Mouse (Mus musculus): ENCODE measurements around the gene Olfr1037. TPM values are rescaled to one million over a fixed set of nuclear protein-coding genes. Genes with fewer than 3 reads are reported as not detected.
A peak's percentile ranks its signal among the peaks of the same experiment; 100 is the strongest.
"Not testable (repeated sequence)": the region's sequence is repeated elsewhere in the genome, so short reads cannot be mapped to it uniquely, and the experiment has no call there.

Olfr1037 gene
- not detected in 2 replicates for polyA plus RNA-seq (2016; fragmentation: Nextera tagmentation; extraction: Ambion mirVana)

- no peak for ATAC-seq (ENCODE audit: low FRiP score, low read depth)
- Histone ChIP-seq H3K4me1 (no peaks in the 10 kb centered on the region), H3K9ac (no peak within 1 kb of the TSS), H3K36me3 (no peaks in the 10 kb centered on the region), H3K4me2 (replicated peaks) (no peak within 1 kb of the TSS), H3K27me3 (replicated peaks) (no peaks in the 10 kb centered on the region), H3K27ac (no peak within 1 kb of the TSS), H3K9me3 (no peaks in the 10 kb centered on the region), H3K4me3 (no peak within 1 kb of the TSS)
- 86% methylated on average over 2 of the region's 2 CpGs for WGBS
Measured at GRCm38 (mm10) chr2:86087285-86087684, at the start of gene Olfr1037. TSS of gene Olfr1037 (minus strand) at chr2:86087385.

- Histone ChIP-seq H3K27me3 (replicated peaks) (no peaks in the 10 kb centered on the region), H3K9me3 (no peaks in the 10 kb centered on the region), H3K9ac (no peak within 1 kb of the TSS), H3K4me3 (no peak within 1 kb of the TSS), H3K36me3 (no peaks in the 10 kb centered on the region), H3K4me2 (replicated peaks) (no peak within 1 kb of the TSS), H3K27ac (no peak within 1 kb of the TSS), H3K4me1 (no peaks in the 10 kb centered on the region)
- ATAC-seq (ENCODE audit: low FRiP score, low read depth): no peak
- 91% methylated on average over 1 of the region's 1 CpGs for WGBS
Measured at GRCm38 (mm10) chr2:86135828-86136227, 48.6 kb upstream of the Olfr1037 start, which contains the start of gene Olfr1039. TSS of gene Olfr1039 (minus strand) at chr2:86135928.

DNA sequence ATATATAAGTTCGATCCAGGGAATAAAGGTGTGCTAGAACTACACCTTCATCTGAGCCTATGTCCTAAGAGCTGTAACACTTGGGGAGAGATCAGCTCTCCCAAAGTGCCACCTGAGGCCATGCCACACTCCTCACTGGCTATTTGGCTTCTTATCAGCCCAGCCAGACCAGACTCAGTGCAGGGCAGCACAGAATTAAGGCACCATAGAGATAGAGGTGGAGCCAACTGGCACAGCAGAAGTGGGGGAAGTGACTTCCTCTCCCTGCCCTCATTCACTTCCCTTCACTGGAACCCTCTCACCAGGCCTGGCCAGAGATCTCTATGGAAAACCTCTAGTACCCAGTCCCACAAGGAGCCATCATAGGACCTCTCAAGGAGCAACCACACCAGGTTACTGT lies 6.7 kb downstream of the Olfr1037 start:
- H3K27ac ChIP-seq, H3K4me1 ChIP-seq: not testable (repeated sequence)
- WGBS: 90% methylated on average over 1 of the region's 1 CpGs

GRCm38 (mm10) chr2:86073692-86074091 lies 13.5 kb downstream of the Olfr1037 start, which contains the start of gene Olfr1036:
TSS of gene Olfr1036 (plus strand) at chr2:86073992.
- H3K4me3 ChIP-seq; H3K9ac ChIP-seq; H3K27me3 ChIP-seq (replicated peaks); H3K36me3 ChIP-seq; ATAC-seq (ENCODE audit: low FRiP score, low read depth); H3K9me3 ChIP-seq; H3K4me2 ChIP-seq (replicated peaks); H3K4me1 ChIP-seq; H3K27ac ChIP-seq: not testable (repeated sequence)

More for the DNA sequence above, 6.7 kb downstream of the Olfr1037 start:
- not testable (repeated sequence) for H3K4me3 ChIP-seq; H3K36me3 ChIP-seq; ATAC-seq (ENCODE audit: low FRiP score, low read depth); H3K9me3 ChIP-seq; H3K27me3 ChIP-seq (replicated peaks); H3K9ac ChIP-seq; H3K4me2 ChIP-seq (replicated peaks)

DNA sequence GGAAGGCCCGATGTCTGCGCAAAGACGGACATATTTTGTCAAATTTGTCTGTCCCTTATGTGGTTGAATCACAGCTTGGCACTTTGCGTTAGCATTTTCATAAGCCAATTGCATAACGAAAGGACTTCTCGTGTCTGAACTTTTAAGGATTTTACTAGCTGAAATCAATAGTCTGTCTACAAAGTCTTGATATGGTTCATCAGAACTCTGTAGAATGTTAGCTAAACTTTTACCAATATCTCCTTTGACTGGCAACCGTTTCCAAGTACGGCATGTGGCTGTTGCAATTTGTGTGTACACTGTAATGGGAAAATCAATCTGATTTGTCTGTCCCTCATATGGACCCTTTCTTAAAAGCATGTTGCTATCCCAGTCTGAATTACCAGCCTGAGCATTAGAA lies 17.0 kb downstream of the Olfr1037 start:
- no peak overlapping the region for H3K9ac ChIP-seq
- H3K9me3 ChIP-seq: no peaks in the 10 kb centered on the region
- H3K27ac ChIP-seq: no peak overlapping the region
- no peak overlapping the region for H3K4me3 ChIP-seq
- H3K36me3 ChIP-seq: no peaks in the 10 kb centered on the region
- no peaks in the 10 kb centered on the region for H3K4me1 ChIP-seq
- ATAC-seq (ENCODE audit: low FRiP score, low read depth): no peak
- no peak overlapping the region for H3K4me2 ChIP-seq (replicated peaks)
- no peaks in the 10 kb centered on the region for H3K27me3 ChIP-seq (replicated peaks)
- WGBS: 96% methylated on average over 8 of the region's 8 CpGs

DNA sequence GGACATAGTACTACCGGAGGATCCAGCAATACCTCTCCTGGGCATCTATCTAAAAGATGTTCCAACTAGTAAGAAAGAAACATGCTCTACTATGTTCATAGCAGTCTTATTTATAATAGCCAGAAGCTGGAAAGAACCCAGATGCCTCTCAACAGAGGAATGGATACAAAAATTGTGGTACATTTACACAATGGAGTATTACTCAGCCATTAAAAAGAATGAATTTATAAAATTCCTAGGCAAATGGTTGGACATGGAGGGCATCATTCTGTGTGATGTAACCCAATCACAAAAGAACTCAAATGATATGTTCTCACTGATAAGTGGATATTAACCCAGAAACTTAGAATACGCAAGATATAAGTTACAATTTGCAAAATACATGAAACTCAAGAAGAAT lies 23.4 kb downstream of the Olfr1037 start:
- H3K9ac ChIP-seq; H3K27me3 ChIP-seq (replicated peaks); H3K4me3 ChIP-seq; H3K9me3 ChIP-seq; H3K4me2 ChIP-seq (replicated peaks); ATAC-seq (ENCODE audit: low FRiP score, low read depth); H3K36me3 ChIP-seq; H3K27ac ChIP-seq; H3K4me1 ChIP-seq: not testable (repeated sequence)
- 91% methylated on average over 2 of the region's 2 CpGs for WGBS

- not testable (repeated sequence) for H3K36me3 ChIP-seq; H3K27ac ChIP-seq; H3K9me3 ChIP-seq; H3K4me2 ChIP-seq (replicated peaks); H3K4me3 ChIP-seq; H3K4me1 ChIP-seq; H3K9ac ChIP-seq; H3K27me3 ChIP-seq (replicated peaks)
- peak; percentile 33; the same call in 1 of the 2 replicates for ATAC-seq (ENCODE audit: low FRiP score, low read depth)
Measured at GRCm38 (mm10) chr2:86050777-86051176, 36.4 kb downstream of the Olfr1037 start.

DNA sequence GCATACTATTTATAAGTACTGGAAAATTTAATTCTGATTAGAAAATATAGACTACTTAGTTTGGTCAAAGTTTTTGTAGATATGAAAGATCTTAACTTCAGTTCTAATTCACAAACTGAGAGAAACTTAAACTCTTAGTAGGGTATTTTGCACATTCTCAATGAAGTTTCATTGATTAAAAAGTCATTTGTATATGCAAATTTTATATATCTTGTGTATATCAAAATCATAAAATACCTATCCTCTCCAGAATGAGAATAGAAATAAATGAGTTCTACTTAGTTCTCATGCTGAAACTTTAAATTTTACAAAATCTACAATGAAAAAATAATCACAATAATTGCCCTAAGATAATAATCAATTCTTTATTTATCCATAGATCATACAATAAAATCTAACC lies 41.6 kb downstream of the Olfr1037 start, which contains the start of gene Olfr1034:
Gene Olfr1034 (plus strand): TSS at position 301 of the 400 bp plus-strand sequence.
- Histone ChIP-seq H3K36me3 (no peaks in the 10 kb centered on the region), H3K9ac (no peak within 1 kb of the TSS), H3K27ac (no peak within 1 kb of the TSS), H3K4me3 (no peak within 1 kb of the TSS), H3K4me1 (no peaks in the 10 kb centered on the region), H3K27me3 (replicated peaks) (no peaks in the 10 kb centered on the region), H3K9me3 (no peaks in the 10 kb centered on the region), H3K4me2 (replicated peaks) (no peak within 1 kb of the TSS)
- no peak for ATAC-seq (ENCODE audit: low FRiP score, low read depth)

Other genes with a start within 250 kb of the Olfr1037 start
- not detected in 2 replicates for gene Olfr1019, start 241.9 kb downstream of the Olfr1037 start, polyA plus RNA-seq (2016; fragmentation: Nextera tagmentation; extraction: Ambion mirVana)
- gene Olfr1020, start 240.4 kb downstream of the Olfr1037 start, polyA plus RNA-seq (2016; fragmentation: Nextera tagmentation; extraction: Ambion mirVana): not detected in 2 replicates
- not detected in 2 replicates for gene Olfr1022, start 218.8 kb downstream of the Olfr1037 start, polyA plus RNA-seq (2016; fragmentation: Nextera tagmentation; extraction: Ambion mirVana)
- not detected in 2 replicates for gene Olfr1023, start 201.7 kb downstream of the Olfr1037 start, polyA plus RNA-seq (2016; fragmentation: Nextera tagmentation; extraction: Ambion mirVana)
- not detected in 2 replicates for gene Olfr1024, start 182.3 kb downstream of the Olfr1037 start, polyA plus RNA-seq (2016; fragmentation: Nextera tagmentation; extraction: Ambion mirVana)
- not detected in 2 replicates for gene Olfr1025-ps1, start 172.2 kb downstream of the Olfr1037 start, polyA plus RNA-seq (2016; fragmentation: Nextera tagmentation; extraction: Ambion mirVana)
- gene Olfr1026, start 165.8 kb downstream of the Olfr1037 start, polyA plus RNA-seq (2016; fragmentation: Nextera tagmentation; extraction: Ambion mirVana): not detected in 2 replicates
- not detected in 2 replicates for gene Olfr1028, start 136.9 kb downstream of the Olfr1037 start, polyA plus RNA-seq (2016; fragmentation: Nextera tagmentation; extraction: Ambion mirVana)
- not detected in 2 replicates for gene Olfr1029, start 113.5 kb downstream of the Olfr1037 start, polyA plus RNA-seq (2016; fragmentation: Nextera tagmentation; extraction: Ambion mirVana)
- gene Olfr1030, start 108.1 kb downstream of the Olfr1037 start, polyA plus RNA-seq (2016; fragmentation: Nextera tagmentation; extraction: Ambion mirVana): not detected in 2 replicates
- gene Olfr1031, start 97.1 kb downstream of the Olfr1037 start, polyA plus RNA-seq (2016; fragmentation: Nextera tagmentation; extraction: Ambion mirVana): not detected in 2 replicates
- not detected in 2 replicates for gene Olfr1032, start 81.8 kb downstream of the Olfr1037 start, polyA plus RNA-seq (2016; fragmentation: Nextera tagmentation; extraction: Ambion mirVana)
- not detected in 2 replicates for gene Olfr1033, start 66.8 kb downstream of the Olfr1037 start, polyA plus RNA-seq (2016; fragmentation: Nextera tagmentation; extraction: Ambion mirVana)
- gene Olfr1034, start 41.5 kb downstream of the Olfr1037 start, polyA plus RNA-seq (2016; fragmentation: Nextera tagmentation; extraction: Ambion mirVana): not detected in 2 replicates
- gene Olfr1036, start 13.4 kb downstream of the Olfr1037 start, polyA plus RNA-seq (2016; fragmentation: Nextera tagmentation; extraction: Ambion mirVana): not detected in 2 replicates
- gene Olfr1039, start 48.5 kb upstream of the Olfr1037 start, polyA plus RNA-seq (2016; fragmentation: Nextera tagmentation; extraction: Ambion mirVana): not detected in 2 replicates
- not detected in 2 replicates for gene Olfr1040, start 59.3 kb upstream of the Olfr1037 start, polyA plus RNA-seq (2016; fragmentation: Nextera tagmentation; extraction: Ambion mirVana)
- not detected in 2 replicates for gene Olfr1042, start 74.5 kb upstream of the Olfr1037 start, polyA plus RNA-seq (2016; fragmentation: Nextera tagmentation; extraction: Ambion mirVana)
- gene Olfr1043, start 80.1 kb upstream of the Olfr1037 start, polyA plus RNA-seq (2016; fragmentation: Nextera tagmentation; extraction: Ambion mirVana): not detected in 2 replicates
- gene Olfr1044, start 90.4 kb upstream of the Olfr1037 start, polyA plus RNA-seq (2016; fragmentation: Nextera tagmentation; extraction: Ambion mirVana): not detected in 2 replicates
- gene Olfr52, start 98.3 kb upstream of the Olfr1037 start, polyA plus RNA-seq (2016; fragmentation: Nextera tagmentation; extraction: Ambion mirVana): not detected in 2 replicates
- not detected in 2 replicates for gene Olfr1045, start 115.6 kb upstream of the Olfr1037 start, polyA plus RNA-seq (2016; fragmentation: Nextera tagmentation; extraction: Ambion mirVana)
- not detected in 2 replicates for gene Olfr1046, start 131.9 kb upstream of the Olfr1037 start, polyA plus RNA-seq (2016; fragmentation: Nextera tagmentation; extraction: Ambion mirVana)
- not detected in 2 replicates for gene Olfr1047, start 144.0 kb upstream of the Olfr1037 start, polyA plus RNA-seq (2016; fragmentation: Nextera tagmentation; extraction: Ambion mirVana)
- not detected in 2 replicates for gene Olfr1048, start 152.9 kb upstream of the Olfr1037 start, polyA plus RNA-seq (2016; fragmentation: Nextera tagmentation; extraction: Ambion mirVana)
- not detected in 2 replicates for gene Olfr1049, start 170.9 kb upstream of the Olfr1037 start, polyA plus RNA-seq (2016; fragmentation: Nextera tagmentation; extraction: Ambion mirVana)
- not detected in 2 replicates for gene Olfr1051, start 191.7 kb upstream of the Olfr1037 start, polyA plus RNA-seq (2016; fragmentation: Nextera tagmentation; extraction: Ambion mirVana)
- gene Olfr1052, start 205.1 kb upstream of the Olfr1037 start, polyA plus RNA-seq (2016; fragmentation: Nextera tagmentation; extraction: Ambion mirVana): not detected in 2 replicates
- gene Olfr1053, start 227.9 kb upstream of the Olfr1037 start, polyA plus RNA-seq (2016; fragmentation: Nextera tagmentation; extraction: Ambion mirVana): not detected in 2 replicates
- gene Olfr1054, start 248.0 kb upstream of the Olfr1037 start, polyA plus RNA-seq (2016; fragmentation: Nextera tagmentation; extraction: Ambion mirVana): not detected in 2 replicates